Mouse (Mus musculus): ENCODE data around the gene Ccdc87. TPM values are rescaled to one million over a fixed set of nuclear protein-coding genes. Genes with fewer than 3 reads are reported as not detected.
"Not testable (repeated sequence)": the region's sequence is repeated elsewhere in the genome, so short reads cannot be mapped to it uniquely, and the experiment has no call there.

The Ccdc87 gene
- polyA plus RNA-seq, 1 experiment from 2014 or later = 0.09 TPM

- H3K9ac ChIP-seq (replicated peaks) = no peak overlapping the region
- H3K36me3 ChIP-seq = peaks cover 5% of the 10 kb centered on the region; the same call in 1 of the 2 replicates
- H3K4me1 ChIP-seq (replicated peaks) = no peaks in the 10 kb centered on the region
- H3K27ac ChIP-seq = no peak overlapping the region
- no peak for ATAC-seq (ENCODE audit: insufficient number of reproducible peaks, insufficient read depth, low FRiP score, low TSS enrichment, low read depth)
- H3K4me2 ChIP-seq = peak overlapping the region; percentile 39
- H3K9me3 ChIP-seq = no peaks in the 10 kb centered on the region
- H3K27me3 ChIP-seq = peaks cover 40% of the 10 kb centered on the region
- no peak overlapping the region for H3K4me3 ChIP-seq (replicated peaks)
- 4% methylated on average over 17 of the region's 17 CpGs for WGBS
These were observed 26.0 kb downstream of the Ccdc87 start for GRCm38 (mm10) chr19:4865147-4865546.

- Histone ChIP-seq H3K4me1 (replicated peaks) (peaks cover 14% of the 10 kb centered on the region), H3K27me3 (peaks cover 14% of the 10 kb centered on the region)
- H3K27ac ChIP-seq; H3K4me3 ChIP-seq (replicated peaks); H3K36me3 ChIP-seq; H3K9ac ChIP-seq (replicated peaks); H3K4me2 ChIP-seq; ATAC-seq (ENCODE audit: insufficient number of reproducible peaks, insufficient read depth, low FRiP score, low TSS enrichment, low read depth); H3K9me3 ChIP-seq: not testable (repeated sequence)
- WGBS = 77% methylated on average over 1 of the region's 1 CpGs
These were observed 35.4 kb downstream of the Ccdc87 start for GRCm38 (mm10) chr19:4874613-4875012.

GRCm38 (mm10) chr19:4876241-4876640 is 37.1 kb downstream of the Ccdc87 start:
- Histone ChIP-seq H3K36me3 (no peaks in the 10 kb centered on the region), H3K9me3 (no peaks in the 10 kb centered on the region), H3K9ac (replicated peaks) (no peak overlapping the region), H3K4me1 (replicated peaks) (peaks cover 14% of the 10 kb centered on the region), H3K4me2 (no peak overlapping the region), H3K4me3 (replicated peaks) (no peak overlapping the region), H3K27ac (no peak overlapping the region), H3K27me3 (peaks cover 14% of the 10 kb centered on the region)
- 73% methylated on average over 4 of the region's 4 CpGs for WGBS
- no peak for ATAC-seq (ENCODE audit: insufficient number of reproducible peaks, insufficient read depth, low FRiP score, low TSS enrichment, low read depth)

GRCm38 (mm10) chr19:4876755-4877154 is 37.6 kb downstream of the Ccdc87 start:
- Histone ChIP-seq H3K4me3 (replicated peaks) (no peak overlapping the region), H3K27ac (peak overlapping the region; percentile 1; the same call in 1 of the 2 replicates), H3K27me3 (peaks cover 14% of the 10 kb centered on the region), H3K4me1 (replicated peaks) (peaks cover 14% of the 10 kb centered on the region), H3K9ac (replicated peaks) (no peak overlapping the region), H3K9me3 (no peaks in the 10 kb centered on the region), H3K4me2 (no peak overlapping the region), H3K36me3 (no peaks in the 10 kb centered on the region)
- 65% methylated on average over 3 of the region's 3 CpGs for WGBS
- ATAC-seq (ENCODE audit: insufficient number of reproducible peaks, insufficient read depth, low FRiP score, low TSS enrichment, low read depth) = no peak

GRCm38 (mm10) chr19:4877785-4878184 is 38.6 kb downstream of the Ccdc87 start, which contains the start of gene Actn3:
Gene Actn3, minus strand, starts transcription at chr19:4877909.
- ATAC-seq (ENCODE audit: insufficient number of reproducible peaks, insufficient read depth, low FRiP score, low TSS enrichment, low read depth) = peak; percentile 30
- 2% methylated on average over 17 of the region's 17 CpGs for WGBS
- Histone ChIP-seq H3K27ac (peak within 1 kb of the TSS; percentile 66), H3K4me3 (replicated peaks) (peak within 1 kb of the TSS; percentile 89), H3K27me3 (peaks cover 14% of the 10 kb centered on the region), H3K36me3 (no peaks in the 10 kb centered on the region), H3K9me3 (no peaks in the 10 kb centered on the region), H3K9ac (replicated peaks) (peak within 1 kb of the TSS; percentile 86), H3K4me1 (replicated peaks) (peaks cover 14% of the 10 kb centered on the region), H3K4me2 (peak within 1 kb of the TSS; percentile 97)

GRCm38 (mm10) chr19:4878405-4879323 is 39.5 kb downstream of the Ccdc87 start, which contains the start of gene Zdhhc24:
Gene Zdhhc24, plus strand, starts transcription at chr19:4878668.
- peaks cover 14% of the 10 kb centered on the region for H3K27me3 ChIP-seq
- no peaks in the 10 kb centered on the region for H3K36me3 ChIP-seq
- peaks cover 14% of the 10 kb centered on the region for H3K4me1 ChIP-seq (replicated peaks)
- WGBS = under 1% methylated on average over 52 of the region's 52 CpGs
- peak within 1 kb of the TSS; percentile 89 for H3K4me3 ChIP-seq (replicated peaks)
- H3K27ac ChIP-seq = peak within 1 kb of the TSS; percentile 66
- H3K9me3 ChIP-seq = no peaks in the 10 kb centered on the region
- peak within 1 kb of the TSS; percentile 97 for H3K4me2 ChIP-seq
- peak within 1 kb of the TSS; percentile 86 for H3K9ac ChIP-seq (replicated peaks)
- peak; percentile 91 for ATAC-seq (ENCODE audit: insufficient number of reproducible peaks, insufficient read depth, low FRiP score, low TSS enrichment, low read depth)

- no peaks in the 10 kb centered on the region for H3K36me3 ChIP-seq
- no peak for ATAC-seq (ENCODE audit: insufficient number of reproducible peaks, insufficient read depth, low FRiP score, low TSS enrichment, low read depth)
- H3K4me3 ChIP-seq (replicated peaks) = peak overlapping the region; percentile 89
- 48% methylated on average over 10 of the region's 10 CpGs for WGBS
- H3K9ac ChIP-seq (replicated peaks) = peak overlapping the region; percentile 86; the same call in 1 of the 2 replicates
- peaks cover 14% of the 10 kb centered on the region for H3K4me1 ChIP-seq (replicated peaks)
- peak overlapping the region; percentile 97 for H3K4me2 ChIP-seq
- H3K27me3 ChIP-seq = peaks cover 14% of the 10 kb centered on the region
- H3K9me3 ChIP-seq = no peaks in the 10 kb centered on the region
- H3K27ac ChIP-seq = no peak overlapping the region
These were observed 40.1 kb downstream of the Ccdc87 start for GRCm38 (mm10) chr19:4879324-4879703.

- no peak for ATAC-seq (ENCODE audit: insufficient number of reproducible peaks, insufficient read depth, low FRiP score, low TSS enrichment, low read depth)
- Histone ChIP-seq H3K4me1 (replicated peaks) (peaks cover 4% of the 10 kb centered on the region), H3K4me2 (no peak overlapping the region), H3K9me3 (no peaks in the 10 kb centered on the region), H3K36me3 (no peaks in the 10 kb centered on the region), H3K27ac (no peak overlapping the region), H3K27me3 (no peaks in the 10 kb centered on the region), H3K9ac (replicated peaks) (no peak overlapping the region), H3K4me3 (replicated peaks) (no peak overlapping the region)
- 78% methylated on average over 4 of the region's 4 CpGs for WGBS
These were observed 44.8 kb downstream of the Ccdc87 start for GRCm38 (mm10) chr19:4883961-4884360.

- H3K27ac ChIP-seq = no peak overlapping the region
- no peak overlapping the region for H3K4me2 ChIP-seq
- ATAC-seq (ENCODE audit: insufficient number of reproducible peaks, insufficient read depth, low FRiP score, low TSS enrichment, low read depth) = no peak
- H3K27me3 ChIP-seq = no peaks in the 10 kb centered on the region
- no peak overlapping the region for H3K9ac ChIP-seq (replicated peaks)
- no peaks in the 10 kb centered on the region for H3K9me3 ChIP-seq
- 80% methylated on average over 10 of the region's 10 CpGs for WGBS
- no peak overlapping the region for H3K4me3 ChIP-seq (replicated peaks)
- no peaks in the 10 kb centered on the region for H3K4me1 ChIP-seq (replicated peaks)
- peaks cover 30% of the 10 kb centered on the region for H3K36me3 ChIP-seq
These were observed 50.6 kb downstream of the Ccdc87 start for GRCm38 (mm10) chr19:4889791-4890190.

GRCm38 (mm10) chr19:4891798-4892197 is 52.6 kb downstream of the Ccdc87 start:
- no peak overlapping the region for H3K4me3 ChIP-seq (replicated peaks)

More at GRCm38 (mm10) chr19:4891798-4892197, 52.6 kb downstream of the Ccdc87 start:
- WGBS = 72% methylated on average over 3 of the region's 3 CpGs
- Histone ChIP-seq H3K9me3 (no peaks in the 10 kb centered on the region), H3K9ac (replicated peaks) (no peak overlapping the region), H3K4me1 (replicated peaks) (no peaks in the 10 kb centered on the region), H3K36me3 (peaks cover 30% of the 10 kb centered on the region), H3K27ac (no peak overlapping the region), H3K27me3 (no peaks in the 10 kb centered on the region), H3K4me2 (no peak overlapping the region)
- no peak for ATAC-seq (ENCODE audit: insufficient number of reproducible peaks, insufficient read depth, low FRiP score, low TSS enrichment, low read depth)
